Comparison of ENCODE assay signal across 32 mouse cellular contexts in genomic region chr9:45306746-45307410, GRCm38 (mm10). TPM values are rescaled to one million over a fixed set of nuclear protein-coding genes. Genes with fewer than 3 reads are reported as not detected.
DNase-seq lines count a peak whose midpoint lies in the region; ATAC-seq and TF ChIP-seq lines count a peak whose summit lies in the region.
"Had no signal": no experiment of that assay in that cellular context is flagged by ENCODE, and none has a peak within 500 bp of the region (broad histone marks: within the 10 kb centered on the region; RNA-seq: fewer than 3 reads in every experiment).

No protein-coding gene starts in this region.

- 85% methylated on average over 12 of the region's 12 CpGs for WGBS in hindbrain, embryonic 16.5 days

- peaks cover 0 to 8% of the 10 kb centered on the region in 2 experiments; a peak in 1 of 4 replicates for H3K4me1 ChIP-seq in CH12.LX (ENCODE audit: control insufficient read depth in 1 of 2, insufficient read depth in 2 of 2)
- no peaks in the 10 kb centered on the region for H3K4me1 ChIP-seq in hindbrain, embryonic 16.5 days (ENCODE audit: control insufficient read depth, insufficient read depth, low read depth, low read length)
- H3K4me1 ChIP-seq: forebrain, embryonic 13.5 days; heart, embryonic 13.5 days had no signal

- TF ChIP-seq RAD21 in CH12.LX (IDR thresholded peaks at IDR 0.05; ENCODE audit: low read depth, low read length): no peak

- no peaks in the 10 kb centered on the region for H3K9me3 ChIP-seq in CH12.LX (replicated peaks; ENCODE audit: low read length)
- H3K9me3 ChIP-seq in hindbrain, embryonic 16.5 days (ENCODE audit: control insufficient read depth, low read length): no peaks in the 10 kb centered on the region
- H3K9me3 ChIP-seq: forebrain, embryonic 13.5 days; heart, embryonic 13.5 days had no signal

- H3K4me3 ChIP-seq in CH12.LX (replicated peaks in 1 of 3; ENCODE audit: low read depth in 2 of 3, low read length in 2 of 3, poor library complexity in 1 of 3): no peak overlapping the region
- no peak overlapping the region for H3K4me3 ChIP-seq in hindbrain, embryonic 16.5 days (ENCODE audit: low read length)
- H3K4me3 ChIP-seq: forebrain, embryonic 13.5 days; gastrocnemius, adult 2 months; heart, embryonic 13.5 days; layer of hippocampus, adult 2 months had no signal

- in situ Hi-C loops in CH12.LX (cut with MboI; ENCODE audit: low pct_ligation_motif_present, low pct_unique_long_range_greater_than_20kb, low sequenced_read_pairs): loop anchor here (10.0 kb wide), 1 partner anchor 218 kb away; no protein-coding TSS in a partner anchor

- peak overlapping the region; percentile 29; the same call in 1 of the 2 replicates for H3K4me2 ChIP-seq in CH12.LX (ENCODE audit: insufficient read depth, low read depth, poor library complexity, severe bottlenecking)
- H3K4me2 ChIP-seq in hindbrain, embryonic 16.5 days (ENCODE audit: low read length): no peak overlapping the region
- H3K4me2 ChIP-seq: forebrain, embryonic 13.5 days; heart, embryonic 13.5 days; hindbrain, embryonic 14.5 days had no signal

- no peak for TF ChIP-seq POLR2A in CH12.LX (IDR thresholded peaks at IDR 0.05; ENCODE audit: low read depth, low read length)

- H3K79me2 ChIP-seq in CH12.LX (replicated peaks; ENCODE audit: control insufficient read depth, extremely low read depth, insufficient read depth, poor library complexity, severe bottlenecking): no peaks in the 10 kb centered on the region

- DNase-seq in 3T3-L1 (ENCODE audit: low read depth, low spot score): peak; percentile 40
- no peak for DNase-seq in CH12.LX (ENCODE audit: extremely low read depth)
- DNase-seq in adrenal gland, postnatal 10 days: peak; percentile 24
- no peak for DNase-seq in right cerebral cortex, adult 18-20 months
- DNase-seq: cerebellum, adult 2 months; cerebellum, postnatal 14 days; gastrocnemius, adult 2 months; heart, postnatal 10 days; kidney, adult 2 months; kidney, postnatal 36 days; left cerebral cortex, postnatal 4 days; liver; lung, adult 2 months; lung, postnatal 10 days; midbrain, embryonic 14.5 days; spleen, adult 18-20 months; thymus, postnatal 14 days had no signal

- no peak overlapping the region for H3K9ac ChIP-seq in CH12.LX (ENCODE audit: insufficient read depth, low read depth)
- no peak overlapping the region for H3K9ac ChIP-seq in hindbrain, embryonic 16.5 days (ENCODE audit: low read depth, low read length)
- H3K9ac ChIP-seq: forebrain, embryonic 13.5 days; heart, embryonic 13.5 days; hindbrain, embryonic 14.5 days; liver, embryonic 14.5 days had no signal

- dilution Hi-C loops in CH12.LX (cut with MboI; ENCODE audit: extremely low pct_ligation_motif_present, extremely low pct_unique_long_range_greater_than_20kb, low sequenced_read_pairs): no loop called here

- no peak for TF ChIP-seq CTCF in CH12.LX (conservative IDR thresholded peaks at IDR 0.05 in 1 of 2, IDR thresholded peaks at IDR 0.05 in 1 of 2; ENCODE audit: low read depth in 2 of 2, low read length in 2 of 2)

- H3K27me3 ChIP-seq in CH12.LX (replicated peaks): peaks cover 25% of the 10 kb centered on the region
- H3K27me3 ChIP-seq in hindbrain, embryonic 16.5 days (replicated peaks; ENCODE audit: control insufficient read depth, insufficient read depth, low read length): no peaks in the 10 kb centered on the region
- H3K27me3 ChIP-seq: forebrain, embryonic 13.5 days had no signal

- ATAC-seq in granulocyte monocyte progenitor cell, adult 5-6 weeks (replicated peaks; ENCODE audit: poor library complexity, severe bottlenecking): peak; percentile 55
- ATAC-seq in inflammation-experienced regulatory T-cells, adult 6 months: no peak
- no peak for ATAC-seq in hindbrain, embryonic 16.5 days
- ATAC-seq: forebrain, embryonic 13.5 days had no signal

- no peak for TF ChIP-seq EP300 in CH12.LX (IDR thresholded peaks at IDR 0.05; ENCODE audit: low read length)

- H3K27ac ChIP-seq in CH12.LX (ENCODE audit: insufficient read depth, low read depth): no peak overlapping the region
- H3K27ac ChIP-seq in hindbrain, embryonic 16.5 days (ENCODE audit: low read depth, low read length): no peak overlapping the region
- H3K27ac ChIP-seq: forebrain, embryonic 13.5 days; gastrocnemius, adult 2 months; heart, embryonic 13.5 days; hindbrain, embryonic 14.5 days; layer of hippocampus, adult 2 months; liver, embryonic 14.5 days; macrophage had no signal

- H3K36me3 ChIP-seq in CH12.LX (replicated peaks in 1 of 2; ENCODE audit: control insufficient read depth in 1 of 2, insufficient read depth in 1 of 2, low read length in 1 of 2): no peaks in the 10 kb centered on the region
- no peaks in the 10 kb centered on the region for H3K36me3 ChIP-seq in hindbrain, embryonic 16.5 days (ENCODE audit: control insufficient read depth, insufficient read depth, low read length)
- H3K36me3 ChIP-seq: heart, embryonic 13.5 days had no signal

TF ChIP-seq in CH12.LX, 34 proteins besides CTCF, POLR2A, EP300 and RAD21:
- TF ChIP-seq MEF2A (IDR thresholded peaks at IDR 0.05; ENCODE audit: borderline replicate concordance, low read depth, low read length) (no peak), ETS1 (conservative IDR thresholded peaks at IDR 0.05; ENCODE audit: low read depth, low read length) (no peak), UBTF (IDR thresholded peaks at IDR 0.05; ENCODE audit: low read depth, low read length) (no peak), MAZ (IDR thresholded peaks at IDR 0.05; ENCODE audit: low read depth, low read length) (no peak), IRF4 (IDR thresholded peaks at IDR 0.05; ENCODE audit: low read depth, low read length) (no peak), NRF1 (IDR thresholded peaks at IDR 0.05; ENCODE audit: low read depth, low read length) (no peak), MAX (IDR thresholded peaks at IDR 0.05; ENCODE audit: low read length) (no peak), ZKSCAN1 (IDR thresholded peaks at IDR 0.05; ENCODE audit: borderline replicate concordance, low read depth, low read length) (no peak), USF1 (IDR thresholded peaks at IDR 0.05; ENCODE audit: low read depth, low read length) (no peak), ELF1 (IDR thresholded peaks at IDR 0.05; ENCODE audit: low read depth, low read length) (no peak), E2F4 (IDR thresholded peaks at IDR 0.05; ENCODE audit: insufficient replicate concordance, low read depth, low read length) (no peak), ZNF384 (IDR thresholded peaks at IDR 0.05; ENCODE audit: low read depth, low read length) (no peak), SIN3A (IDR thresholded peaks at IDR 0.05; ENCODE audit: low read length) (no peak), HCFC1 (IDR thresholded peaks at IDR 0.05; ENCODE audit: low read depth, low read length) (no peak), ZC3H11A (IDR thresholded peaks at IDR 0.05; ENCODE audit: low read depth, low read length) (no peak), PAX5 (IDR thresholded peaks at IDR 0.05; ENCODE audit: low read length) (no peak), JUN (IDR thresholded peaks at IDR 0.05; ENCODE audit: insufficient read depth, low read depth, low read length) (no peak), RCOR1 (conservative IDR thresholded peaks at IDR 0.05; ENCODE audit: low read depth, low read length) (no peak), POLR2AphosphoS2 (IDR thresholded peaks at IDR 0.05; ENCODE audit: low read depth, low read length) (no peak), MAFK (IDR thresholded peaks at IDR 0.05; ENCODE audit: insufficient replicate concordance, low read length) (no peak)

RNA-seq across cellular contexts. Expression of gene Tmprss13, which starts 12.0 kb away (rescaled TPM):
- total RNA-seq in CH12.LX (2012; rRNA removed): not detected in 2 replicates
- total RNA-seq in CH12.LX (2014; rRNA removed): not detected in 2 replicates
- polyA plus RNA-seq in CH12.LX (2012; ENCODE audit: insufficient read length, low read depth): not detected in 2 replicates
- under 1 TPM in 1 of 2 experiments, not detected in 1; 0.27 TPM for total RNA-seq in adrenal gland, postnatal 10 days (2021)
- not detected in 2 replicates for total RNA-seq in granulocyte monocyte progenitor cell, adult 5-6 weeks (2014; fragmentation: Nextera tagmentation)
- not detected in 2 replicates for total RNA-seq in granulocyte monocyte progenitor cell, adult 5-6 weeks (2017)
- 10 to 100 TPM in 1 of 3 experiments, 1 to 10 TPM in 2; 1.3 to 22.8 (median 2.5) TPM for polyA plus RNA-seq in inflammation-experienced regulatory T-cells, adult 6 months (2017; shearing (Covaris generic))
- polyA plus RNA-seq in hindbrain, embryonic 16.5 days (2015; fragmentation: Nextera tagmentation; extraction: Ambion mirVana): 0.06 TPM in 1 of 2 replicates, not detected in the other
- total RNA-seq: hematopoietic stem cell, adult 5-6 weeks; layer of hippocampus, adult 2 months; layer of hippocampus, postnatal 25 days; left cerebral cortex, adult 8-10 months; left cerebral cortex, postnatal 4 days had no signal
- polyA plus RNA-seq: C2C12; cerebellum, adult 2 months; cortical plate, adult 2 months; forebrain, embryonic 13.5 days; heart, embryonic 13.5 days; hindbrain, embryonic 14.5 days; liver, embryonic 14.5 days; macrophage; neural tube, embryonic 11.5 days had no signal

RNA-seq across cellular contexts. Expression of gene Il10ra, which starts 37.9 kb away (rescaled TPM):
- total RNA-seq in CH12.LX (2012; rRNA removed) (3.4 and 3.9 TPM in 2 replicates), CH12.LX (2014; rRNA removed) (3.1 and 3.7 TPM in 2 replicates)
- polyA plus RNA-seq in CH12.LX (2012; ENCODE audit: insufficient read length, low read depth): 4.5 and 5.1 TPM in 2 replicates
- total RNA-seq in adrenal gland, postnatal 10 days (2021): 1 to 10 TPM; 2.6 TPM
- total RNA-seq in granulocyte monocyte progenitor cell, adult 5-6 weeks (2014; fragmentation: Nextera tagmentation): 6.7 and 9.6 TPM in 2 replicates
- 7.6 and 9.8 TPM in 2 replicates for total RNA-seq in granulocyte monocyte progenitor cell, adult 5-6 weeks (2017)
- polyA plus RNA-seq in inflammation-experienced regulatory T-cells, adult 6 months (2017; shearing (Covaris generic)): 10 to 100 TPM; 38.3 to 56.0 (median 48.7) TPM
- polyA plus RNA-seq in hindbrain, embryonic 16.5 days (2015; fragmentation: Nextera tagmentation; extraction: Ambion mirVana): 0.70 and 0.94 TPM in 2 replicates
- polyA plus RNA-seq: C2C12 had no signal

Comparison
In these comparisons a context has a peak if more than half of its experiments do, and no peak if none do; other contexts are left out.
1. DNase-seq: peak in 3T3-L1 (single experiment) and adrenal gland, postnatal 10 days (single experiment); none in CH12.LX (single experiment) and right cerebral cortex, adult 18-20 months (single experiment).